Comparison of ENCODE assay signal across 24 mouse cellular contexts in genomic region chr11:109827946-109828345, GRCm38 (mm10). TPM values are rescaled to one million over a fixed set of nuclear protein-coding genes. Genes with fewer than 3 reads are reported as not detected.
"Had no signal": no experiment of that assay in that cellular context is flagged by ENCODE, and none has a peak within 500 bp of the region (broad histone marks: within the 10 kb centered on the region; RNA-seq: fewer than 3 reads in every experiment).

Gene 1700012B07Rik (minus strand): TSS chr11:109828046.

- H3K27ac ChIP-seq: neural tube, embryonic 12.5 days; neural tube, embryonic 13.5 days; neural tube, embryonic 15.5 days; stomach, embryonic 15.5 days; stomach, postnatal 0 days had no signal

- H3K4me1 ChIP-seq: neural tube, embryonic 12.5 days; neural tube, embryonic 13.5 days; neural tube, embryonic 15.5 days; stomach, embryonic 15.5 days had no signal

- DNase-seq: retina, postnatal 1 day; right cerebral cortex, adult 18-20 months; right cerebral cortex, postnatal 14 days; right cerebral cortex, postnatal 25 days; right cerebral cortex, postnatal 4 days; spleen, adult 18-20 months; thymus, adult 18-20 months; thymus, adult 2 months; thymus, postnatal 14 days; thymus, postnatal 25 days; thymus, postnatal 36 days; thymus, postnatal 4 days had no signal

- H3K4me3 ChIP-seq: neural tube, embryonic 12.5 days; neural tube, embryonic 13.5 days; neural tube, embryonic 15.5 days; stomach, embryonic 15.5 days had no signal

- H3K27me3 ChIP-seq: neural tube, embryonic 12.5 days; neural tube, embryonic 13.5 days; neural tube, embryonic 15.5 days; stomach, embryonic 15.5 days had no signal

- H3K36me3 ChIP-seq: neural tube, embryonic 12.5 days; neural tube, embryonic 13.5 days; neural tube, embryonic 15.5 days; stomach, embryonic 15.5 days had no signal

RNA-seq across cellular contexts. Expression of gene 1700012B07Rik, which starts in this region (rescaled TPM):
- total RNA-seq: neutrophil, adult 5-6 weeks had no signal
- polyA plus RNA-seq: neural tube, embryonic 11.5 days; neural tube, embryonic 12.5 days; neural tube, embryonic 13.5 days; neural tube, embryonic 14.5 days; neural tube, embryonic 15.5 days; small intestine, adult 2 months; spleen, adult 2 months; stomach, embryonic 14.5 days; stomach, embryonic 15.5 days; stomach, embryonic 16.5 days; stomach, postnatal 0 days had no signal
